ENCODE assay signal across 37 mouse cellular contexts in genomic region chr1:133332656-133333430, GRCm38 (mm10). TPM values are rescaled to one million over a fixed set of nuclear protein-coding genes. Genes with fewer than 3 reads are reported as not detected.
DNase-seq lines count a peak whose midpoint lies in the region; ATAC-seq and TF ChIP-seq lines count a peak whose summit lies in the region.
"Had no signal": no experiment of that assay in that cellular context is flagged by ENCODE, and none has a peak within 500 bp of the region (broad histone marks: within the 10 kb centered on the region; RNA-seq: fewer than 3 reads in every experiment).

No protein-coding gene starts in this region.

- peak; percentile 42 to 46 for DNase-seq in frontal cortex, adult 2 months (ENCODE audit: extremely low spot score in 1 of 2, low spot score in 1 of 2)
- no peak for DNase-seq in frontal cortex, postnatal 25 days (ENCODE audit: low spot score in 2 of 2)
- DNase-seq in left cerebral cortex, adult 2 months (ENCODE audit: extremely low spot score in 1 of 2, low spot score in 2 of 2) = no peak
- no peak for DNase-seq in left cerebral cortex, postnatal 4 days
- DNase-seq in R1 (ENCODE audit: low read depth, low spot score) = peak; percentile 68
- no peak for DNase-seq in cerebellum, postnatal 36 days
- DNase-seq: adrenal gland, adult 2 months; adrenal gland, postnatal 14 days; B cell, adult 2 months; cerebellum, adult 18-20 months; cerebellum, adult 9-10 months; cerebellum, postnatal 14 days; embryo, embryonic 11 days; gastrocnemius, postnatal 10 days; heart, adult 11 months; kidney, adult 2 months had no signal

- no peak overlapping the region for H3K4me3 ChIP-seq in left cerebral cortex, adult 2 months
- H3K4me3 ChIP-seq in cortical plate, adult 2 months (ENCODE audit: insufficient read depth, low read length) = no peak overlapping the region
- H3K4me3 ChIP-seq: embryonic facial prominence, embryonic 10.5 days; embryonic facial prominence, embryonic 13.5 days; erythroblast, embryonic 14.5 days; forebrain, embryonic 12.5 days; forebrain, embryonic 15.5 days; hindbrain, embryonic 12.5 days; hindbrain, embryonic 15.5 days had no signal

- intact Hi-C loops in left cerebral cortex, adult 2 months (cut with DNase I) = no loop called here
- intact Hi-C loops in left cerebral cortex, postnatal 4 days (cut with DNase I) = no loop called here

- ATAC-seq in megakaryocyte progenitor cell, adult 5-6 weeks (replicated peaks; ENCODE audit: poor library complexity) = no peak
- ATAC-seq: forebrain, embryonic 15.5 days; intestine, postnatal 0 days had no signal

- TF ChIP-seq POLR2A in cortical plate, adult 2 months (IDR thresholded peaks at IDR 0.05; ENCODE audit: extremely low read depth, insufficient read depth, low read length) = no peak

- H3K4me1 ChIP-seq in cortical plate, adult 2 months (ENCODE audit: control insufficient read depth, insufficient read depth, low read length) = peaks cover 11% of the 10 kb centered on the region

- TF ChIP-seq CTCF in left cerebral cortex, adult 2 months (IDR thresholded peaks at IDR 0.05) = no peak
- no peak for TF ChIP-seq CTCF in cortical plate, adult 2 months (IDR thresholded peaks at IDR 0.05; ENCODE audit: extremely low read depth, insufficient read depth, low read length)

- peak overlapping the region; percentile 75 for H3K27ac ChIP-seq in left cerebral cortex, adult 2 months
- peak overlapping the region; percentile 82 for H3K27ac ChIP-seq in cortical plate, adult 2 months (ENCODE audit: insufficient read depth, low read length)
- H3K27ac ChIP-seq: embryonic facial prominence, embryonic 10.5 days; embryonic facial prominence, embryonic 13.5 days; forebrain, embryonic 12.5 days; forebrain, embryonic 15.5 days; hindbrain, embryonic 12.5 days; hindbrain, embryonic 15.5 days had no signal

RNA-seq across cellular contexts. Expression of gene Kiss1, which starts 11.2 kb away (rescaled TPM):
- polyA plus RNA-seq in frontal cortex, adult 2 months (2012; rRNA removed) = 0.36 and 1.7 TPM in 2 replicates
- total RNA-seq in left cerebral cortex, adult 2 months (2021) = 1 to 10 TPM in 1 of 2 experiments, not detected in 1; 1.6 TPM
- total RNA-seq in left cerebral cortex, postnatal 4 days (2021) = not detected
- 1.6 TPM in 1 of 2 replicates, not detected in the other for polyA plus RNA-seq in cortical plate, adult 2 months (2012; rRNA removed)
- not detected in 2 replicates for total RNA-seq in megakaryocyte progenitor cell, adult 5-6 weeks (2015)
- total RNA-seq in megakaryocyte progenitor cell, adult 5-6 weeks (2017) = not detected in 2 replicates
- total RNA-seq: adrenal gland, adult 2 months; adrenal gland, postnatal 14 days; CH12.LX; common myeloid progenitor, adult 5-6 weeks; gastrocnemius, postnatal 10 days; gastrocnemius, postnatal 4 days; heart, adult 8-10 months; heart, postnatal 25 days; hematopoietic stem cell, adult 5-6 weeks; MEL had no signal
- polyA plus RNA-seq: adrenal gland, adult 2 months; embryonic facial prominence, embryonic 10.5 days; embryonic facial prominence, embryonic 13.5 days; erythroblast, embryonic 14.5 days; forebrain, embryonic 12.5 days; forebrain, embryonic 15.5 days; heart, embryonic 11.5 days; heart, embryonic 14.5 days; heart, postnatal 0 days; hindbrain, embryonic 12.5 days; intestine, embryonic 14.5 days; intestine, postnatal 0 days; kidney, adult 2 months had no signal

RNA-seq across cellular contexts. Expression of gene Ren1, which starts 17.5 kb away (rescaled TPM):
- 0.06 TPM in 1 of 2 replicates, not detected in the other for polyA plus RNA-seq in frontal cortex, adult 2 months (2012; rRNA removed)
- not detected for total RNA-seq in left cerebral cortex, adult 2 months (2021)
- not detected for total RNA-seq in left cerebral cortex, postnatal 4 days (2021)
- 0.06 TPM in 1 of 2 replicates, not detected in the other for polyA plus RNA-seq in cortical plate, adult 2 months (2012; rRNA removed)
- total RNA-seq in megakaryocyte progenitor cell, adult 5-6 weeks (2015) = not detected in 2 replicates
- not detected in 2 replicates for total RNA-seq in megakaryocyte progenitor cell, adult 5-6 weeks (2017)
- total RNA-seq: common myeloid progenitor, adult 5-6 weeks; gastrocnemius, postnatal 10 days; gastrocnemius, postnatal 4 days; hematopoietic stem cell, adult 5-6 weeks had no signal
- polyA plus RNA-seq: embryonic facial prominence, embryonic 10.5 days; erythroblast, embryonic 14.5 days; forebrain, embryonic 12.5 days; forebrain, embryonic 15.5 days; heart, embryonic 11.5 days; heart, embryonic 14.5 days had no signal

RNA-seq across cellular contexts. Expression of gene Golt1a, which starts 23.2 kb away (rescaled TPM):
- polyA plus RNA-seq in frontal cortex, adult 2 months (2012; rRNA removed) = 0.50 and 0.55 TPM in 2 replicates
- total RNA-seq in left cerebral cortex, adult 2 months (2021) = under 1 TPM; 0.37 to 0.72 TPM
- total RNA-seq in left cerebral cortex, postnatal 4 days (2021) = under 1 TPM in 1 of 2 experiments, not detected in 1; 0.78 TPM
- 0.56 and 1.4 TPM in 2 replicates for polyA plus RNA-seq in cortical plate, adult 2 months (2012; rRNA removed)
- not detected in 2 replicates for total RNA-seq in megakaryocyte progenitor cell, adult 5-6 weeks (2015)
- not detected in 2 replicates for total RNA-seq in megakaryocyte progenitor cell, adult 5-6 weeks (2017)
- total RNA-seq: CH12.LX; common myeloid progenitor, adult 5-6 weeks; gastrocnemius, postnatal 10 days; gastrocnemius, postnatal 4 days; heart, adult 8-10 months; heart, postnatal 25 days; hematopoietic stem cell, adult 5-6 weeks; MEL had no signal
- polyA plus RNA-seq: adrenal gland, adult 2 months; embryonic facial prominence, embryonic 10.5 days; embryonic facial prominence, embryonic 13.5 days; erythroblast, embryonic 14.5 days; forebrain, embryonic 12.5 days; heart, embryonic 11.5 days; heart, embryonic 14.5 days; heart, postnatal 0 days; hindbrain, embryonic 12.5 days; hindbrain, embryonic 15.5 days had no signal

RNA-seq across cellular contexts. Expression of gene Etnk2, which starts 30.5 kb away (rescaled TPM):
- 7.8 and 8.6 TPM in 2 replicates for polyA plus RNA-seq in frontal cortex, adult 2 months (2012; rRNA removed)
- 10 to 100 TPM; 12.4 to 14.6 TPM for total RNA-seq in left cerebral cortex, adult 2 months (2021)
- total RNA-seq in left cerebral cortex, postnatal 4 days (2021) = 10 to 100 TPM; 10.6 to 12.6 TPM
- polyA plus RNA-seq in cortical plate, adult 2 months (2012; rRNA removed) = 14.6 and 16.7 TPM in 2 replicates
- total RNA-seq in megakaryocyte progenitor cell, adult 5-6 weeks (2015) = not detected in 2 replicates
- not detected in 2 replicates for total RNA-seq in megakaryocyte progenitor cell, adult 5-6 weeks (2017)
- total RNA-seq: common myeloid progenitor, adult 5-6 weeks; hematopoietic stem cell, adult 5-6 weeks had no signal
- polyA plus RNA-seq: erythroblast, embryonic 14.5 days had no signal

Comparison
In these comparisons a context has a peak if more than half of its experiments do, and no peak if none do; other contexts are left out.
1. DNase-seq: peak in frontal cortex, adult 2 months (2 of 2) and R1 (single experiment); none in frontal cortex, postnatal 25 days (0 of 2), left cerebral cortex, adult 2 months (0 of 2), left cerebral cortex, postnatal 4 days (single experiment) and cerebellum, postnatal 36 days (0 of 2).